Mouse (Mus musculus) ES-Bruce4 (cell line): ENCODE results near the gene Pphln1.

ENCODE experiments used
- CTCF ChIP-seq: IDR thresholded peaks from one replicate; pipeline ENCODE4 v1.8.1; 2011; ENCODE audit warnings: low read depth, low read length
- EP300 ChIP-seq: IDR thresholded peaks from 2 replicates; pipeline ENCODE4 v1.6.1; 2011; ENCODE audit warnings: low read depth, low read length; ENCODE audit not compliant: insufficient read depth
- POLR2A ChIP-seq: IDR thresholded peaks from one replicate; pipeline ENCODE4 v1.8.1; 2011; ENCODE audit warnings: low read length; ENCODE audit not compliant: insufficient read depth

DNA sequence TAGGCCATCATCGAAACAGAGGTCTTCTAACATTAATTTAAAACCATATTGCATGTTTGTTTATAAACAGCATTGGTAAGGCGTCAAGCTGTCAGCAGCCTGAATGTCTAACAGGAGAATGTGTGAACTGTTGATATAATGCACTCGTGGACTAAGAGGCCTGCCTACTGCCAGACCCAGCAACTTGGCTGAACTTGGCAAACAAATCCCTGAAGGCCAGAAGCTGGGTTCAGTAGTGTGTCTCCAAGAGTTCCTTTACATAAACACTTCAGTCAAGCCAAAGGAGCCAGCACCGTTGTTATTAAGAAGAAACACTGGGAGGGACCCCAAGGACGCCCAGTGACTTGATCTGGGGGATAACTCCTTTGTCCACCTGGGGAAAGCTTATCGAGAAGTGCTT lies 18.1 kb downstream of the Pphln1 start:
- TF ChIP-seq POLR2A (no peak), CTCF (no peak), EP300 (no peak)
